Mouse (Mus musculus) right cerebral cortex, adult 18-20 months (tissue): ENCODE results near the gene Pde8b.
A peak's percentile ranks its signal among the peaks of the same experiment; 100 is the strongest.

Experiments used
- DNase-seq: peaks from one replicate; pipeline ENCODE4 v3.0.0; 2022; ENCODE audit warnings: mixed read lengths

The Pde8b gene

DNA sequence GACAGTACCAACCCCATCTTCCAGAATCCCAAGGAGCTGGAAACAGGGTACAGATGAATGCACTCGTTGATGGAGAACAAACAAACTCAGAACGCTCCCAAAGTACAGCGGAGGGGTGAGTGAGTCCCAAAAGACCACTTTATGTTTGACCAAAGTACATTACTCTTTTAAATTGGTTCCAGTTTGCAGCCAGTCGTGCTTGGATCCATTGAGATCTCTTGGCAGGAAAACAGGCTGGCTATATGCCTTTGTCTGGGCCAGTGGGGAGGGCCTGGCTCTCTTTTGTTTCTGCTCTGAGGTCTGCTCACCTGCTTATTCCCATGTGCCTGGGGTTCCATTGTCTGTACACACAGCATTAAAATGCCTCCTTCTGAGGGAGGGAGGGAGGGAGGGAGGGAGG lies 118.3 kb downstream of the Pde8b start:
- no peak for DNase-seq

DNA sequence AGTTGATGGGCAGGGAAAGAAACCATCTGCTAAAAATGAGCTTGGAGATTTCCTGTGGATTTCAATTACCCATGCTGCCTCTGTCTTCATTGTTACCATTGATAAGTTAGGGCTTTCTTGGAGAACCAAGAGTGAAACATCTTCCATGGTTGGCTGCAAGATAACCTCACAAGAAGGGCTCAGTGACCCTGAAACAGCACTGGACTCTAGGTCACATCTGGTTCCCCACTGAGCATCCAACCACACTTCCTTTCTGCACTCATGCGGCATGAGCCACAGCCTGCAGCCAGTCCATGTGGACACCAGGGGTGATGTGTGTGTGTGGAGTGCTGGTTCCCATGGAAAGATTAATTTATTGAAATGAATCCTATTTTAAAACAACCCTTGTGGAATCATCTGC lies 119.1 kb downstream of the Pde8b start:
- no peak for DNase-seq

DNA sequence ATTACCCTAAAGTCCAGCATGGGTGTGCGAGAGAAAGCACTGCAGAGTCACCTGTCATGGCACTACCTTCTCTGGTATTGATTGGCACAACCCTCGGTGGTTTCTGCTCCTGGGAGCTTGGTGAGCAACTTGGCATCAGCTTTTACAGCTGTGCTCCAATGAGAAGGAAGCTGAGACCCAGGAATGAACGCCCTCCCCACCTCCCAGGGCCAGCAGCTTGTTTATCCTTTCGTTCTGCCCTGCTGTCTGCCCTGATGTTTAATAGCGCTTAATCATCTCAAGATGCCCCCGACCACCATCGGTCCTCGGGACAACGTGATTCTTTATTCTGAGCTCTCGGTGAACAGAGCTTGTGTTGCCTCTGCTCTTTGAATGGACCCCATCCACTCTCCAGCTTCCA lies 122.8 kb downstream of the Pde8b start:
- DNase-seq = no peak

DNA sequence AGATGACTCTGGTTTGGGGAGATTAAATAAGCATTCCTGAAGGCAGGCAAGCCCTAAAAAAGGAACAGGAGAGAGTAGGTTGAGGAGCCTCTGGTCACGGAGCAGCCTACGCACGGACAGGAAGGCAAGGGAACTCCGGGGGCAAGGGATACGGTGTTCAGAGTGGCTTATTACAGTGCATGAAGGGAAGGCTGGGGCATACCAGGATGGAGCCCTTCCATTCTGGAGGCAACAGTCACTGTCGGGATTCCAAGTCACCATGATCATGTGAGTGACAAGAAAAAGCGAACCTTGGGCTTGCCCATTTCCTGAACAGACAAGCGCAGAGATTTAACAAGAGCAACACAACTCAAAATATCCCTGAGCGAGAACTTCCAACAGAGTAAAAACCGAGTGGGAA lies 123.3 kb downstream of the Pde8b start:
- peak; percentile 59 for DNase-seq

DNA sequence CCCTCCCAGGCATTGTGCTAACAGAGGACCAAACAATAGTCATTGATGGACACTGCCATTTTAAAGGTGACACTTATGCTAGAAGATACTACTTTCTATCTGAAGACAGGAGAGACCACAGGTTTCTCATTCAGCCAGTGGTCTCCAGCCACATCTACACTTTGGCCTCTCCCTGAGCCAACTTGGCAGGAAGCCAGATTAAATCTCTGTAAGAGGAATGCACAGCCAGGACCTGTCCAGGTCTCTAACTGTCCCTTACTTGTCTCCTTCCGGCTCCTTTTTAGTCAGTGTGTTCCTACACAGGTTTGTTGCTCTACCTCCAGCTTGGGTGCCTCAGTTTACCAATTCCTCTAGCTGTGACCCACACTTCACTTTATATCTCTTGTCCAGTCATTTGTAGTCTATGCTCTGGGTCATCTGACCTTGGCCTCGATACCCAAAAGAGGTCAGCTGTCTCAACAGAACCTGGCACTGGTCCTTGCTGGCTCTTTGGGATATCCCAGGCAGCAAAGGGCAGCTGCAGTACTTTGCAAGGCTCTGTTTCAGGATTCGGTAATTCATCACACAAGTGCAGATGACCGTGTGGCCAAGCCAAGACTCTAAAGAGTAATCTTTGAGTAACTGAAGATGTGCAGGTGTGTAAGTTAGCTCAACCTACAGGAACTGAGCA lies 124.5 kb downstream of the Pde8b start:
- DNase-seq = no peak

DNA sequence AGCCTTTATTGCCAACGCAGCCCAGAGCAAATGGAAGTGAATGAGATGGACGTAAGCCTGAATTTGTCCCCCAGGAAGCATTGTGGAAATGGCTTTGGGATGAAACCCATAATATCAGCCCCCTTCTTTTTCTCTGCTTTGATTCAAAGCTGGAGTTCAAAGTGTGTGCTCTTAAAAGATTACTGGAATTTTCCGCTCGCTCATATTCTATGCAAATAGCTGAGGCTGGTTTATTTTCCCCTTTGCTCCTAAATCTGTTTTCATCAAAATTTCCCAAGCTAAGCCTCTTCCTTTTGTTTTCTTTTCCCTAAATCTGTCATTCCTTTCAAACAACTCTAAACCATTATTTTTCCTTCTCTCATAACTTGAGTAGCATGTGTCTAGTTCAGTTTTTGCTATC lies 129.6 kb downstream of the Pde8b start:
- no peak for DNase-seq

DNA sequence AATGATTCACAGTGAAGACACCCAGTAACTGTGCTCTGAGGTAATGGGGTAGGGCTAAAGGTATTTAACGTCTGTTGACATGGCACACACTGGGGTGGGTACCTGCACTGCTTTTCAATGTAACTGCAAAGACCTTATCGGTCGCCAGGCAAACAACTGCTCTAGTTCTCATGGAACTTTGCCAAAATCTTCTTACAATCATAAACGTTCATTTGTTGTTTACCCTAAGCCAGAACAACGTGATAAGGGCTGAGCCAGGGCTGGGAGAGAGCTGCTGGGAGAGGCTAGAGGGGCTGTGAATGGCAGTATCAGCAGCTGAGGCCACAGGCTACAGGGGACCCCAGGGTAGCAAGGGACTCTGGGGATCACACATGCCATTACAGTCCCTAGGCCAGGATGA lies 136.4 kb downstream of the Pde8b start:
- DNase-seq = no peak

DNA sequence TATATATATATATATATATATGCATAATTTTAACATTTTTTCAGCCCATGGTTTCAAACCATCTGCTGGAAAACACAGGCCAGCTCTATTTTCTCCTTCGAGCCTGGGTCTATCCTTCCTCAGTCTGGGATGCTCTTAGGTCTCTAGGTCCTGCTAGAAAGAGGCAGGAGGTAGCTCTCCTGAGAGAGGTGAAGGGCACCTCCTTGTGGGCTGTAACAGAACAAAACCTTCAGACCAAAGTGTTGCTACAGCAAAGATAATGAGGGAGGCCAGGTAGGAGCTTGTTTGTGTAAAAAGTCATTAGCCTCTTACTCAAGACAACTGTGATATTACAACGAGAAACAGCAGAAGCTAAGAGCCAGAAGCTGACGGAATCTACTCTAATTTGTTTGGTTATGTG lies 140.6 kb downstream of the Pde8b start:
- no peak for DNase-seq

DNA sequence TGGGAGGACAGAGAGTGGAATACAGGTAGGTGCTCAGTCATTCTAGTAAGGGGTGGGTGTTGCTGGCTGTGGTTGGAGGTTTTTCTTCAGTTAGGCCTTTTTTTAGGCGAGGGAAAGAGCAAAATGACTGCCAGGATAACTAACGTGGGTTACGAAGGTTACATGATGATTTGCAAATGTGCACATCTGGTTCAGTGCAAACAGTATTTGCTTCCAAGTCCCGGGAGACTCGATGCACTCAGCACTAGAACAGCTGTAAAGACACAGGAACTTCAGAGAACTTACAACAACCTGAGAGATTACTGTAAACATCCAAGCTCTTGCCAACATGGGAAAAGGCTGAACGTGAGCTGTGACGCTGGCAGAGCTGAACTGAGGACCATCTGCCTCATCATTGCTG lies 142.1 kb downstream of the Pde8b start:
- no peak for DNase-seq

DNA sequence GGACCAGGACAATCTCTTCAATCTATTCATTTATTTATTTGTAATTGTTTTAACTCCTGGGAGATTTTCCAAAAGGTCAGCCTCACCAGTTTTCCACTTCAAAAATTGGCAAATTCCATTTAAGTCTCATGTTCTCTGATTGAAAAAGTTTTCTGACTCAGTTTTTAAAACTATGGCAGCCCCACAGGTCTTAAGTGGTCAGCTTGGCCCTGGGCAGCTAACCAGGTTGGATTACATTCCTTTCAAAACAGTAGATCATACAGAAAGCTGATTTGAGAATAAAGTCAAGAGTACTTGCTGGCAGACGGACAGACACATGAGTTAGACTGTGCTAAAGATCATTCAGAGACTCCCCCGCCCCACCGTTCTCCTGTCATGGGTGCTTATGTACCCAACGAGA lies 145.3 kb downstream of the Pde8b start:
- no peak for DNase-seq

DNA sequence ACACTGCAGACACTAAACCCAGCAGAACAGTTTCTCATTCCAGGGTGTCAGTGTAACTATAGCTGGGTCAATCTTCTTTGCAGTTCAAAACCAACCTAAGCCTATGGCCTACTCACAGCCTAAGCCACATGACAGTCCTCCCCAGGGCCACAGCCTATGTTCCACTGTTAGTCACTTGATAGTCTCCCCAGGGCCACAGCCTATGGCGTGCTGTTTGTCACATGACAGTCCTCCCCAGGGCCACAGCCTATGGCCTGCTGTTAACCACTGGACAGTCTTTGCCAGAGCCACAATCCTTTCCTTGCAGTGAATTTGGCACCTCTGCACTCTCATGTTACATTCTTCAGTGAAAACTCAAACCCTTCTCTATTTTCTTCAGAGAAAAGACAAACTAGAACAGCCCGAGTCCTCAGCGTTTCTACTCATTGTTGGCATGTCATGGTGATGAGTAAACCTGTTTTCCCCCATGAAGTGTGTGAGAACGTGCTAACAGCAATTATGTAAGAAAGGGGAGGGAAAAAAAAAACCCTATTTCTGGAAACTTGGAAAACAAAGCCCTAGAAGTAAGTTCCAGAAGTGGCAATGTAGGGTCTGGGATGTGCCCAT lies 147.0 kb downstream of the Pde8b start:
- peak; percentile 53 for DNase-seq

DNA sequence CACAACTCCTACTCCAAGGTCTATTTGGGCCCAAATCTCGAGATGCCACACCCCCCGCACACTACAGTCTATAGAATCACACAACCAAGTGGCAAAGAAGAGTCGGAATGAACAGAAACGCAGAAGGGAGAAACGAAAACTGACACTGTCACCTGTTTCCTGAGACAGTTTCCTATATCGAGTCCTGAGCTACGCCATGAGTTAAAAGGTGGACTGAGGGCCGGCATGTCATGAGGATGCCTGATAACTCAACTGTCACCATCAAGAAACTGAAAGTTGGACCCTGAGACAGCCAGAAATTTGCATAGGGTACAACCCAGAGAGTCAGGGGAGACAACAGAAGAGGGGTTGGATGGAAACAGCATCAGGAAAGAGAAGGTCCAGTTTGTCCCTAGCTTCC lies 148.8 kb downstream of the Pde8b start:
- no peak for DNase-seq

DNA sequence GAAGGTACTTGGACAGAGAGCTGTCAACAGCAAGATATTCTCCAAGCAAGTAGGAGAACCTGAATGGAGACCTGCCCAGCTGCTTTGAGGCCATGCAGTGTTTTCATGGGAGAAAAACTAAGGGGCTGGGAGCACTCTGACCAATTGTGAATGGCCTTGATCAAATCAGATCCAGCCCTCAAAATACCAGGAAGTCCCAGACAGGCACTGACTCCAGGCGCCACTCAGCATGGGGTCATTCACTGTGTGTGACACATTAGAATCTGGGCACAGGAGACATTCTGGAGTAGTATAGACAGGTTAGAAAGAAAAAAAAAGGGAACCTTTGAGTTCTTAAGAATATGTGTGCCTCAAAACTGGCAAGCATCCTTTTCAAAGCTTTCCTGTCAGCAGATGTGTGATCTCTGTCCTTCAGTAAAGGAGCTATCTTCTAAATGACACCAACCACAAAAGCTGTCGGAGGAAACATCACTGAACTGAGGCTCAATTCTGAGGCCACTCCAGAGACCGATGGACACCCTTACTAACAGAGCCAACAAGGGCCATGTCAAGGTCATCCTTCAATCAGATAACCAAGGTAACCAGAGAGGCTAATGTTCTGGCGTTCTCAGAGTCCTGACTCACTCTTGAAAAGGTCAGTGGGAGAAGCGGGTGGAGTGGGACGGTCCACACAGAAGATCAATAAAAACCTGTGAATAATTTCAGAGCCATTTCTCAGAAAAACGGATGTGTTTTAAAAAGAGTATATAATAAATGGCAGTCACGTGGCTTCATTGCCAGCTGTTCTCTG lies 151.0 kb downstream of the Pde8b start:
- no peak for DNase-seq

DNA sequence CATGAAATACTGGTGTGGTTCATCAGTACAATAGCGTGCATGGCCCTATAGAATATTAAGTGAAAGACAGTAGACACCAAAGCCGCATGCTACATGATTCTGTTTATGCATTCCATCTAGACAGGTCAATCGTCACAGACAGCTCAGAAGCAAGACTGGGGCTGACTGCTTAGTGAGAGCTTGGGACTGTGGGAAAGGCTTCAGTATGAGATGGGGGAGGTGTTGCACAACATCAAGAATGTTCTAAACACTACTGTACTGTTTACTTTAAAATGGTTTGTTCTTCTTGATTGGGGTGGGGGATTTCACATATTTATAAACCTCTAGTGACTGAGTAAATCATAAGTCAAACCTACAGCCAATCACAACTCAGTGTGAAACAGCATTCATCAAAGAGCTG lies 153.5 kb downstream of the Pde8b start:
- no peak for DNase-seq

DNA sequence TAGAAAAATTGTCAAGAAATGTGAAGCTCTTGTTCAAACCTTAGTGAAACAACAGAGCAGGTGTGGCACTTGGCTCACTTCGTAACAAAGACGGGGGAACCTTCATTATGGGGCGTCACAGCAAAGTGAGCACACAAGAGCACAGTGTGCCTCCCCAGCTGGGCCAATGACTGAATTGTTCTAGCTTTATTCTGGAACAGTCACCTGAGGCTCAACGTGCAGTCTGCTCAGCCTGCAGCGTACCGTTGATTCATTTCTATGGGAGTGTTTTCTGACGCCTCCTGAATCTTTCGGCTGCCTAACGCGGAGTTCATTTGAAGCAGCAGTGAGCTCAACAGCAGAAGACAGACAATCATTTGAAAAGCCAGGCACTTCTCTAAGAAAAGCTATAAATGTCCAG lies 154.3 kb downstream of the Pde8b start:
- DNase-seq = peak; percentile 77

DNA sequence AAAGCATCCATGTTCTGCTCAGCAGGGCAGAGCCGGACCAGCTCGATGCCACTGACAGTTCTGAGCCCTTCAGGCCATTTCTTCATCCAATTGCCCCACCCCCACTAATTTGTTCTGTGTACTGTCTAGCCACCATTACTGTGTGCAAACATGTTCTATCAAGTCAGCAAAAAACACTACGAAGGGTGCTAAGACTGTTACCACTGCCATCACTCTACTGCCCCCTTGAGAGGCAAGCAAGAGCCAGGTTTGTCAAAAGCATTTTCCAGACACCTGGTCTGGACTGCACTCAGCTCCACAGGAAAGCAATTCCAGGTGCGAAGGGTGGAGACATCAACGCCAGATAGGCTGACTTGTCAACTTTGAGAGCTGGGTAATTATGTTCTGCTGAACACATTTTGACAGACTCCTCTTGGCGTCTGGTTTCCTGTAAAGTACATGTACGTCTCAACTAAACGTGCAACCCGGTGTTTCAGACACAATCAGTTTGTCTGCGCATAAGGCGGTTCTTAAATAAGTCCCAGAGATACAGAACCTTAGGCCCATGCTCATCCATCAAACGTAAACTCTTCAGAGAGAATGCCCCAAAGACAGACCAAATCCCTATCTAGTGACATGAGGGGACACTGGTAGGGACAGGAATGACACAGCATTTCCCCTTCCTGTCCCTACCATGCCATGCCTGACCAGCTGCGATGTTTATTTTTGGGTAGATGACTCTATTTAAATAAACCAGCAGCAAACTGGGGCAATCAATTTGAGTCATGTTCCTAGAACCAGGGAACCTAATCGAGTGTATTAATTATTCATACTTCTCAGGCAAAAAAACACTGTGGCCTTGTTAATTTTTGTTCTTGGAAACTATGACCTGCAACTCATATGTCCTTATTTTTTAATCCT lies 158.3 kb downstream of the Pde8b start:
- DNase-seq = no peak

DNA sequence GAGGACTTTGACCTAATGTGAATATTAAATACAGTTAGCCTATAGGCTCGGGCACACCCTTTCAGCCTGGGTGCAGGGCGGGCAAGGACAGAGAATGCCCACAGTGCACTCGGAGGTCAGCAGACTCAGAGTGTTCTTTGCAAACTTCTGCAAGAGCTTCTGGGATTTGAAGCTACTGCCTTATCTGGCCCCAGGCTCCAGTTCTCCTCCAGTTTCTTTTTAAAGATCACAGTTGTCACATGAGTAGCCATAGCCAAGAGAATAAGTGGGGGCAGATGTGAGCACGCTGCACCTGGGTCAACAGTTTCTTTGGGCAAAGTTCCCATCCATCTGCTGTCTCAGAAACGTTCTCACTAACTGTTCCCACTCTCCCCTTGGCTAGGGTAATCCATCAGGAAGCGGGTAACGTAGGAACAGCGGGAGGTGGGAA lies 162.8 kb downstream of the Pde8b start:
- DNase-seq = peak; percentile 59

DNA sequence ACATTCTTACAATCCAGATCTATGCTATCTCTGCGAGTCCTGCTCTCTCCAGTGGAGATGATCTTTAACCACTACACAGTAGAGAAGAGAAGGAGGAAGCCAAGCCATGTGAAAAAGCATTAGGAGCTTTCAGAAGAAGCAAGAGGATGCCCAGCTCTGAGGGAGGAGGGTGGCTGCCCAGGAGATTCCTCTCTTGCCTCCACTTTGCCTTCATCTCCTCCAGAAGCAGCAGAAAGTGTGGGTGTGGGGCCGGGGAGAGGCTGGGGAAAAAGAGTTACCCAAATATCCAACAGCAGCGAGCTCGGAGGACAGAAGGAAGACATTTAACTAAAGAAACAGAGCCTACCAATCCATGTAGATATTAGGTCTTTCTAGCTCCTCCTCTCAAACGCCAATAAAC lies 164.1 kb downstream of the Pde8b start:
- no peak for DNase-seq

DNA sequence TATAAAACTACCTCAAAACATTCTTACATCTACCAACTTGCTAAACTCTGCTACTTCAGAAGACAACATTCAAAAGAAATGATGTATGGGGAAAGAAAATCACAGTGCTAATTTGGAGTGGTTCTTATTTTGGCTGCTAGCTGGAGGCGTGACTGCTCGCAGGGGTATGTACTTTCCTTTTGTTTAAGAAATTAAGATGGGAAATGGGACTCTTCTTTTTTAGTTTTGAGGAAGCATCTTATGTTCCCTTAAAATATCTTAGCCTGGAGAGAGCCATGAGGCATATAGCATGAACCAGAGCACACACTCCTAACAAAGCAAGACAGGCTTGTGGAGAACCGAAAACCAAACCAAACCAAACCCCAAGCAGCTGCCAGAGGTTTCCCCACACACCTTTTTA lies 167.5 kb downstream of the Pde8b start:
- DNase-seq = peak; percentile 24

DNA sequence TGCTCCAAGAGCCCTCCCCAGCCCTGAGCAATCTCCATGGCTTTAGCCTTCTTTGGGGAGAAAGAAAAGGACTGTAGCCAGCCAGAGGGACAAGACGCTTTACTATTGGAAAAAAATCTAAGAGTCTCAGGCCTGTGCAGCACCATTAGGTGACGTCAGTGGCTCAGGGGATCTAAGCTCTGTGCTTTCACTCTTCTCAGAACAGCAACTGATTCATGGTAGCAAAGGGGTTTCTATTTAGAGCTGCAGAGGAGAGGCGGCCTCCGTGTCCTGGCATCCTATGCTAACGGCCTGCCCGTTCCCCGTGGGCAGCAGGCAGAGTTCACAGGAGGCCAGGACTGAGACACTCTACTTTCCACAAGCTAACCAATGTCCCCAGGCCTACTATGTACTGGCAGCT lies 169.1 kb downstream of the Pde8b start:
- peak; percentile 74 for DNase-seq

DNA sequence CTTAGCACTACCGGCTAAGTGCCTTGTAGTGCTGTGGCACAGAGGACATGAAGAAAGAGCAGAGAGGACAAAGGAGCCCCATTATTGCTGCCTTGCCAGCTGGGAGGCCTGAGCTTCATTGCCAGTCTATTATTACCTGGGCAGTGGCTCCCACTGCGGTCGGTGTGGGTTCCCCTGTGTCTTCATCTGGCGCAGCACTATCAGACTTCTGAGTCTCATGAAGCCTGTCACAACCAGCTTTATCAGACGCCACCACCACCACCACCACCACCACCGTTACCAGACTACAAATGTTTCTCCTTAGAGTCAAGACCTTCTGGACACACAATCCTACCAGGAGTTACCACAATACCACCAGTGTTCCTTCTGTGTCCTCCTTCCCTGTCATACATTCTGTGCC lies 171.6 kb downstream of the Pde8b start:
- DNase-seq = no peak

DNA sequence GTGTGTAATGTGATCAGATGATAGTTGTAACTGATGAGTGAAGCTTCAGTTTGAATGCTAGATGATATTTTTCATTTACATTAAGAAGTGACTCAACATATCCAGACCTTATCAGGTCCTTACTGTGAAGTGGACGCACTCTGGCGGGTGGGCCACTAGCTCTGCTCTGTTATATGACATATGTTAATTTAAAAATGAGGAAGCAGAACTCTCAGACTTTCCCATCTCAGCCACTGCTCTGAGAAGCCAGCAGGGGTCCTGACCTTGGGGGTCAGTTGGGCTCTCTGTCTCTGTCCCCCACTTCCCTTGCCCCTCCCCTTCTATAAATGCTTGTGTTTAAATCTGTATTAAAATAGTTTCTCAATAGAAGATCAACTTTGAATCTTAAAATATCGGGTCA lies 172.4 kb downstream of the Pde8b start:
- no peak for DNase-seq

DNA sequence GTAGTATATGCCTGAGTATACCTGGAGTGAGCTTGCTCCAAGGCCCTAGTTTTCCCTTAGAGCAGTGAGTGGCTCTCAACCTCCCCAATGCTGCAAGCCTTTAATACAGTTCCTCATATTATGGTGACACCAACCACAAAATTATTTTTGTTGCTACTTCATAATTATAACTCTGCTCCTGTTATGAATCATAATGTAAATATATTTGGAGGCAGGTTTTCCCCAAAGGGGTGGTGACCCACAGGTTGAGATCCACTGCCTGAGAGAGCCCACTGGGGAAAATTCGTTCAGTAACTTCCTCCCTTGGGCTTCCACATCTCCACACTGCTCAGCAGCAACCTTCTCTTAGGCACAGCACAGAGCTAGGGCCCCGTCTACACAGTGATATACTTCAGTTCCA lies 174.0 kb downstream of the Pde8b start:
- no peak for DNase-seq
